Mouse (Mus musculus): ENCODE data around the gene Dytn. TPM values are rescaled to one million over a fixed set of nuclear protein-coding genes. Genes with fewer than 3 reads are reported as not detected.

Dytn gene
- total RNA-seq, 2 experiments from 2014 or later, result not detected

DNA sequence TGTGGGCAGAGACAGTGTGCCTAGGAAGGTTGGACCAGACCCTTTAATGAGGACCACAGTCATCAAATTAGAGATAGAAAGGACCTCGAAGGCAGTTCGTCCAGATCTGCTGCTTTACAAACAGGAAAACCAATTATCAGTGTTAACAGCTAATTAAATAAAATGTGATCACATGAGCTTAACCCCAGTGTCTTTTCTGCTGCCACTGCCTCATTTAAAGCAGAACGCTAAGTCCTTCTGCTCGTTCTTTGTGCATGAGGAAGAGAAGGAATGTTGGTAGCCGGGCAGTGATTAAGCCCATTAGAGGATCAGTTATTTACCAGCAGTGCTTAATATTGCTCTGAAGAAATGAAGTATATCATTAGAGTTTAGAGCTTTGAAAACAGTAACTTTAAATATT is 109.9 kb downstream of the Dytn start:
- no peak for DNase-seq

DNA sequence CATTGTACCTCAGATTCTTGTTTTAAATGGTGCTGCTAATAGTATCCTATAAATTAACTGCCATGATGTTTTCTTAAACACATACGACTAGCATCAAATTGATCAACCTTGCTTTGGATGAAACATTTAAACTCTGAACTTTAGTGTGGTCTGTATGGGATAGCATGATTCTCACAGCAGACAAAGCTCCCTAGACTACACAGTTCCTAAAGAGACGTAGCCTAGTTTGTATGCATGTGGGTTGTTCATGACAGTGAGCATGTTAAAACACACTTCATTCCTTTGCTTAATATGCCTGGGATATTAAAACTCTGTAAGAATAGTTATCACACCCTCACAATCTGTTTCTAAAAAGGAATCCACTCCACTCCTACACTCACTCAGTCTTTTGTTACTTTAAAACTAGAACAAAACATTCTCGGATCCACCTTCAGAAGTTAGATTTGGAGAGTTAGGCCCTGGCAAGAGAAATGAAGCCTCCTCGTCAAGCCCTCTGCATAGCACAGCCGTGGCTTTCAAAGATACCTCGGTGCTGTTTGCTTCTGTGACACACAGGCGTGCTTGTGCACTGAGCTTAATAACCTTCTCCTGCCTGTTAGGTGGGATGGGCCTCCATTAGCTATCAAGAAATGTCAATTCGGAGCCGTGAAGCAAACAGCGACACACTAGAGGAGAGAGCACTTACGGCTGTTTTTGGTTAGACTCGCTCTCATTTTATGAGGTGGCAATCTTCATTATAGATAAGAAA is 112.7 kb downstream of the Dytn start:
- no peak for DNase-seq

DNA sequence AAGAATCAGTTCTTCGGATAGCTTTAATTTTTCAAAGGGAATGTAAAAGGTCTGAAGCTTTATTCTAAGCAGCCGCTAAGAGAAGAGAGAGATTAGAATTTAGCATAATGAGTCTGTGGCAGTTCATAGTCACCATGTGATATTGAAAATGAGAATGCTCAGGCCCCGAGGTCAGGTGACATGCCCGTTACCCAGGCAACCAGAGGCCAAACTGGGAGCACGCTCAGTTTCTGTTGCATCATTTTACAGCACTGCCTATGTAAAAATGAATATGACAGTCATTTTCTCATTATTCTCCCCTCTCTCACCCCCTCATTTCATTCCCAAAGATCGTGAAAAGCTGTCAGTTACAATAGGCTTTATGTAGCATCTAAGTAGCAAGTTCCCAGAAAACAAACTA is 113.3 kb downstream of the Dytn start:
- DNase-seq, result no peak

Other genes starting within 250 kb of the Dytn start
- 10 to 100 TPM in 1 of 2 experiments, 1 to 10 TPM in 1; 9.7 to 11.8 TPM for gene Adam23, start 241.0 kb downstream of the Dytn start, total RNA-seq (2021)
- not detected for gene Gm39653, start 71.0 kb downstream of the Dytn start, total RNA-seq (2021)
- not detected for gene Mdh1b, start 43.4 kb upstream of the Dytn start, total RNA-seq (2021)
- gene Fastkd2, start 43.7 kb upstream of the Dytn start, total RNA-seq (2021), result 10 to 100 TPM; 17.3 to 20.6 TPM
- not detected for gene 4933402D24Rik, start 82.3 kb upstream of the Dytn start, total RNA-seq (2021)